Mouse (Mus musculus) frontal cortex, adult (tissue): Measurements from ENCODE around the gene Gm20521.

Experiments used
- ATAC-seq: cut with Nextera tagmentation; 2 replicates; pipeline ENCODE4 v1.9.2; 2017; ENCODE audit warnings: mild to moderate bottlenecking, moderate library complexity, mixed read lengths; ENCODE audit not compliant: low TSS enrichment

The Gm20521 gene

DNA sequence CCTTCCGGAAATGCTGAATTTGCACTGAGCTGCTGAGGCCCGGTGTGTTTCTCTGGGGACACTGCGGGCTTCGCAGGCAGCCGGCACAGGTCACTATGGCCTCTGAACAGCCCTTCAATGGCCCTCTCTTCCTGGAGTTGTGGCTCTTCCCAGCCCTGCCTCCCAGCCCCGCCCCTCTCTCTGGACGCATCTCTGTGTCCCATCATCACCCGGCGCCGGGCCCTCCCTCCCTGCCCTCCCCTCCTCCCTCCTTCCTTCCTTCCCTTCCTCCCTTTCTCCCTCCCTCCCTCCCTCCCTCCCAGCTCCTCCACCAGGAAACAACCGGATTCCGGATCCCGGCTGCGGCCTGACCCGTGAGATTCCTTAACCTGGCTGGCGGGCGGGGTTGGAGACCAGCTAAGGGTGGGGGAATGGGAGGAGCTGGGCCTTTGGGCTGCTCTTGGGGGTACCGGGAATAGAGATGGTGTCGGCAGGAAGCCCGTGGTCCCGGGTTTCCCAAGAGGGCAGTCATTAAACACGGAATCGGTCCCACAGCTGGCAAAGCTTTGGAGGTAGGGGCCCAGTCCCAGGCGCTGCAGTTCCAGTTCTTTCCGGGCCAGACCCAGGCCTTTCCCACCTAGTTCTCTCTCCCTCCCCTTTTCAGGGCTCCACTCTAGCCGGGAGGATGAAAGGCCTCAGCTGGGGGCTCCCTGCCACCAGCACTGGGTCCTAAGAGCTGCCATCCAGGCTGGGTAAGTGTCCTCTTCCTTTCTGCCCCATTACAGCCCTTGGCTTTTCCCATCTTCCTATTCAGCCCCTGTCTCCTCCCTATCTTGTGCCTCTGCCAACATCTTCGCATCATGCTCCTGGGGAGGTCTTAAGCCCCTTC, at the start of gene Gm20521, which contains the start of gene Bcl2l2:
TSS of gene Gm20521 (plus strand) at position 288 of the 868 bp plus-strand sequence.
TSS of gene Bcl2l2 (plus strand) at position 224 of the 868 bp plus-strand sequence.
- peak; percentile 81 for ATAC-seq

GRCm38 (mm10) chr14:54843461-54843860, 39.8 kb upstream of the Gm20521 start:
- peak; percentile 72 for ATAC-seq

DNA sequence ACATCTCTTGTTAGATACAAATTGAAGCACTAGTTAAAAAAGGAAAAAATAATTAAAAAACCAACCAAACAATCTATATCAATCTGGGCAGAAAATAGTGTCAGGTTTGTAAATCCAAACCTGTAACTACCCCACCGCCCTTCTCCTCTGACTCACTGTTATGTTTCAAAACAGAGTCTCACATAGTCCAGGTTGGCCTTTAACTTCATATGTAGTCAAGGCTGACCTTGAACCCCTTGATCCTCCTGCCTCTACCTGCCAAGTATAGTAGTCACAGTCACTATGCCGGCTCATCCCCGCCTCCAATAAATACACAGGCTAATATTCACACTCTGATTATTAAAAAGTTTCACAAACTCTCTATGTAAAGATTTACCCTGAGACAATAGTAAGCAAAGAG, 27.5 kb upstream of the Gm20521 start:
- ATAC-seq = no peak

DNA sequence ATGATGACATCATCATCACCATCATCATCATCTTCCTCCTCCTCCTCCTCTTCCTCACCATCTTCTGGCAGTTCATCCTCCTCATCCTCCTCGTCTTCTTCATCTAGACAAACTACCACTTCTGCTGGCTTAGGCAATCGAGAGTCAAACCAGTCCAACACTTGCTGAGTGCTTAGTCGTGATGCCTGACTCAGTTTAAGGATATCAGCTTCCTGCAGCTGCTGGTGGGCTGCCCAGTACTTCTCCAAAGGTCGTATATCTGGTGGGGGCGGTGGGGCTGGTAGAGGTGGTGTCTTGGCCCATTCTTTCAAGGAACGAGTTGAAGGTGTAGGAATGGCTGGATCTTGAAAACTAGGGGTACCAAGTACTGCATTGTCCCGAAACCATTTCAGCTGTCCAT, 26.5 kb upstream of the Gm20521 start:
- no peak for ATAC-seq

GRCm38 (mm10) chr14:54857891-54858290, 25.4 kb upstream of the Gm20521 start:
- ATAC-seq = 0 out of 2 replicates have a peak, but pooled peaks have one; percentile 13

GRCm38 (mm10) chr14:54860511-54860910, 22.7 kb upstream of the Gm20521 start:
- ATAC-seq = no peak

GRCm38 (mm10) chr14:54863501-54864312, 19.5 kb upstream of the Gm20521 start:
- peak; percentile 97 for ATAC-seq

DNA sequence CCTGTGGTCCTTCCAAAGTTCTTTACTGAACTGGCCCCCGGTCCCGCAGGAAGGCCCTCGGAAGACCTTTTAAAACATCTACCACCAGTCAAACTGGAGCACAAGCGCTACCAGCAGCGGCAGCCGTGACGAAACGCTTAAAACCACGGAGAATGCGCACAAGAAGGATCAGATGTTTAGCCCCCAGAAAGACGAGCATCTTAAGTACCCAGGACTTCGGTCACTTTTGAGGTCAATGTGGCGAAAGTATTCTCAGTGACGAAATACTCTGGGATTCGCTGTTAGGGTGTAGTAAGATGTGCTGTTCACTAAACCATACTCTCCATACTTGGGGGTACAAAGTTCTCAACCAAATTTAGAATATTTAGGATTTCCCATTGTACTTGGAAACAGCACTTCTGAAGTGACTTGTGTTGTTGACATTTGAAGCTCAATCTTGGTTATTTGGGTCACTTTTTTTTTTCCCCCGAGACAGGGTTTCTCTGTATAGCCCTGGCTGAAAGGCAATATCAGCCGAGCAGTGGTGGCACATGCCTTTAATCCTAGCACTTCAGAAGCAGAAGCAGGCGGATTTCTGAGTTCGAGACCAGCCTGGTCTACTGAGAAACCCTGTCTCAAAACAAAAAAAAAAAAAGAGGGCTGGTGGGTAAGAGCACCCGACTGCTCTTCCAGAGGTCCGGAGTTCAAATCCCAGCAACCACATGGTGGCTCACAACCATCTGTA, 18.8 kb upstream of the Gm20521 start:
- ATAC-seq = peak; percentile 42; the same call in 1 of the 2 replicates

DNA sequence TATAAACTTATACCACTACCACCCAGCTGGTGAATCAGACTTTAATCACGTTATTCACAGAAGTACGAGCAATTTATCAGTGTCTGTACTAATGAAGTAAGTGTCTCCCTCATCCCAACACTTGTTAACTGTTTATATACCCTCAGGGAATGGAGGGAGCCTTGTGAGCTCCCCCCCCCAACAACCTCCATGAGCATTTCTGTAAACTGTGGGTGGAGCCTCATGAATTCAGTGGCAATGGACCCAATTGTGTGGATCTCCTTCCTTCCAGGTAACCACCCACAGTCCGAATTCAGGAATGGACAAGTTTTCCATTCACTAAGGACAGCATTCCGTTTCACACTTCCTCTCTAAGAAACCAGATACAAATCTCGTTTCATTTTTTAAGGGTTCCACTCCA, 17.6 kb upstream of the Gm20521 start:
- no peak for ATAC-seq

GRCm38 (mm10) chr14:54866268-54866667, 17.0 kb upstream of the Gm20521 start:
- ATAC-seq = no peak

DNA sequence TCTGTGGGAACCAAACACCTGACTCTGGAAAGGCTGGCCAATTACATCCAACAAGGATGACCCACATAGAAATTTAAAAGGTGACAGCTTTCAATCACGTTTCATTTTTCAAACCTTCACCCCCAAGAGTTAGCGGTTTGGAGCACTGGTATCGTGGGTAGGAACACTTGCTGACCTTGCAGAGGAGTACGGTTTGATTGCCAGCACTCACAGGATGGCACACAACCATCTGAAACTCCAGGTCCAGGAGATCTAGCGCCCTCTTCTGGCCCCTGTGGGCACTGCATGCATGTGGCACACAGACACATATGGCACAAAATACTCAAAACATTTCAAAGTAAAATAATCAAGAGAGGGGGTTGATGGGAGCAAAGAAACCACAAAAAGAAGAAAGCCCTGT, 16.3 kb upstream of the Gm20521 start:
- ATAC-seq = no peak

DNA sequence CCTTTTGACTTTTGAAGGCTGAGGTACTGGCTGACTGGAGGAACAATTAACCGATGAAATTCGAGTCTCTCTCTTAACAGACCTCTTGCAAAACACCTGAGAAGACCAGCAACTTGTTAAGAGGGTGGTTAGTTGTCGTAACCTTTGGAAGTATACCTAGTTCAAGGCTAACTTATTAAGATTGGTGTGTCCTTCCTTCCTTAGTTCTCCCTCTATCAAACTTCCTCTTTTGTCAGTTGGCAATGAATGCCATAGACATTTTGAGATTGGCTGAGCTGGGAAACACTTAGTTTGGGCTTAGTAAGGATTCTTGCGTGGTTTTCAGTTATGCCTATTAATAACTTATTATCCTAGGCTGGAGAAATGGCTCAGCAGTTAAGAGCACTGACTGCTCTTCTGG, 15.2 kb upstream of the Gm20521 start:
- ATAC-seq = no peak

DNA sequence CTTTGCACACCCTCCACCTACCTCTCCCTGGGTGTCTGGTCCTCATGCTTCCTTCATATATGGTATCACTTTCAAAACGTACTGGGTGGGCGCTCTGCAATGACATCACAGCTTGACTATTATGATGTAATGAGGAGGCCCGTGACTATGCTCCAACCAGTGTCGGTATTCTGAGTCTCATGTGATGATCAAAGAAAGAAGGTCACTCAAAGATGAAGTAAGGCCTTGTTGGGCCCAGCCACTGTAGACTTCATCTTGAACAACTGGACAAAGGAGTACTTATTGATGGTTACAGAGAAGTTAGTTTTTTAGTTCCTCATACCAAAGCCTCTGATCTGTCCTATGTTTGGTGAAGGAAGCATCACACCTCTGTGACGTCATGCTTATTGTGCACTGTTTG, 12.4 kb upstream of the Gm20521 start, which contains the start of gene Homez:
TSS of gene Homez (minus strand) at position 101 of the 400 bp plus-strand sequence.
- no peak for ATAC-seq

DNA sequence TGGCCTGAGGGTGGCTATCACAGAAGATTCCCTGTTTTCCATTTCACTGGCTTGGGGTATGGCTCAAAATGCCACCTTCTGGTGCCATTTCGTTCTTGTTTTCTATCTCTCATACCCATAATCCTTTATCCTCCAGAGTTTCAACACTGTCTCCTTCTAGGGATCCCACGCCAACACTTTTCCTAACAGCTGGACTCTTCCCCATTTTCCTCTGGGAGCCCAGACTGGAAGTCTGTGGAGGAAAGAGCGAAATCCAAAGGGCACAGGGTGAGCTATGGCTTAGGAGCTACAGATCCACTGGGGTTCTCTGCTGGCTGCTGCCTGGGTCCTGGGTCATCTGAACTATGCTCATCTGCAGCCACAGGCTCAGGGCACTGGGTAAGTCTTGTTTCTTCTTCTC, 9.1 kb upstream of the Gm20521 start:
- ATAC-seq = no peak

GRCm38 (mm10) chr14:54875844-54876538, 7.2 kb upstream of the Gm20521 start:
- peak; percentile 64 for ATAC-seq

- ATAC-seq = peak; percentile 84
Measured at GRCm38 (mm10) chr14:54876539-54877047, 6.6 kb upstream of the Gm20521 start.

GRCm38 (mm10) chr14:54877048-54877715, 6.1 kb upstream of the Gm20521 start, which contains the start of gene Ppp1r3e:
Ppp1r3e (minus strand) TSS chr14:54877550.
- ATAC-seq = peak; percentile 76

DNA sequence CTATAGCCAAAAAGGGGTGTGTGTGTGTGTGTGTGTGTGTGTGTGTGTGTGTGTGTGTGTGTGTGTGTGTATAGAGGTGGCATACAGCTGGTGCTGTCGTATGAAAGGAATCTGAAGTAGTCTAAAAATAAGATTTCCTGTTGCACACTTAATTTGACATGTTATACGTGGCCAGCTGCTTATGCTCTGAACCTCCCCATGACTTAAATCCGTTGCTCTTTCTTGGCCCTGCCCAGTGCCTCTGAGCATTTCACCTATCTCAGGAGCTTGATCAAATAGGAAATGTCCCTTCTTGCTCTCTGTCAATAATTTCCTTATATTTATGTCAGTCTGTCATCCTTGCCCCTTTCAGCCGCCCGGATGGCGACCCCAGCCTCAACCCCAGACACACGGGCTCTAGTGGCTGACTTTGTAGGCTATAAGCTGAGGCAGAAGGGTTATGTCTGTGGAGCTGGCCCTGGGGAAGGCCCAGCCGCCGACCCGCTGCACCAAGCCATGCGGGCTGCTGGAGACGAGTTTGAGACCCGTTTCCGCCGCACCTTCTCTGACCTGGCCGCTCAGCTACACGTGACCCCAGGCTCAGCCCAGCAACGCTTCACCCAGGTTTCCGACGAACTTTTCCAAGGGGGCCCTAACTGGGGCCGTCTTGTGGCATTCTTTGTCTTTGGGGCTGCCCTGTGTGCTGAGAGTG, 926 bp downstream of the Gm20521 start:
- no peak for ATAC-seq

- no peak for ATAC-seq
Measured at GRCm38 (mm10) chr14:54885309-54885708, 2.1 kb downstream of the Gm20521 start.

DNA sequence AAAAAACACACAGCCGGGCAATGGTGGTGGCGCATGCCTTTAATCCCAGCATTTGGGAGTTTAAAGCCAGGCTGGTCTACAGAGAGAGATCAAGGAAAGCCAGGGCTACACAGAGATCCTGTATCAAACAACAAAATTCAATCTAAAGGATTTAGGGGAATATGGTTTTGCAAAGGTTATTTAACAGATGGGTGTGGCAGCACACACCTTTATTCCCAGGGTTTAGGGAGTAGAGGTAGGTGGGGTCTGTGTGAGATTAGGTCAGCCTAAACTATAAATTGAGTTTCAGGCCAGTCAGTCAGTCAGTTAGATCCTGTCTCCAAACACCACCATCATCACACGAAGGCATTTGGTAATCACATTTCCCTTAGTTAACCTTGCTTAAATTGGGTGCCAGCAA, 9.0 kb downstream of the Gm20521 start, which contains the start of gene Pabpn1:
TSS of gene Pabpn1 (plus strand) at position 301 of the 400 bp plus-strand sequence.
- no peak for ATAC-seq
